Comparison of ENCODE assay signal across 18 mouse cellular contexts in genomic region chr16:29694420-29694959, GRCm38 (mm10).
DNase-seq lines count a peak whose midpoint lies in the region; ATAC-seq and TF ChIP-seq lines count a peak whose summit lies in the region.
"Had no signal": no experiment of that assay in that cellular context is flagged by ENCODE, and none has a peak within 500 bp of the region (broad histone marks: within the 10 kb centered on the region; RNA-seq: fewer than 3 reads in every experiment).

No protein-coding gene starts in this region.

- no peak for DNase-seq in intestine, embryonic 14.5 days (ENCODE audit: low spot score)
- peak; percentile 42 for DNase-seq in brain, embryonic 14.5 days (ENCODE audit: low read depth)
- DNase-seq in forebrain, postnatal 0 days, result peak; percentile 17
- DNase-seq in right cerebral cortex, postnatal 25 days, result no peak
- DNase-seq in heart, adult 8-10 months (ENCODE audit: low spot score), result no peak
- DNase-seq in thymus, postnatal 36 days, result no peak
- DNase-seq: cerebellum, adult 18-20 months; embryo, embryonic 11 days; heart, adult 18-20 months; kidney, postnatal 10 days; lung, adult 2 months; spleen, adult 18-20 months; thymus, postnatal 14 days had no signal

- TF ChIP-seq CTCF in intestine, postnatal 0 days (IDR thresholded peaks at IDR 0.05; ENCODE audit: low read depth), result no peak
- no peak for TF ChIP-seq CTCF in brain, embryonic 14.5 days (IDR thresholded peaks at IDR 0.05; ENCODE audit: borderline replicate concordance, extremely low read depth, insufficient read depth, insufficient read length)
- TF ChIP-seq CTCF in forebrain, postnatal 0 days (IDR thresholded peaks at IDR 0.05; ENCODE audit: low read depth), result no peak

- no peaks in the 10 kb centered on the region for H3K27me3 ChIP-seq in intestine, embryonic 14.5 days (replicated peaks; ENCODE audit: control insufficient read depth, insufficient read depth, low read length)
- no peaks in the 10 kb centered on the region for H3K27me3 ChIP-seq in intestine, postnatal 0 days (replicated peaks; ENCODE audit: control insufficient read depth, insufficient read depth, low read length)
- no peaks in the 10 kb centered on the region for H3K27me3 ChIP-seq in forebrain, postnatal 0 days (ENCODE audit: insufficient read depth, low read length)
- H3K27me3 ChIP-seq in midbrain, embryonic 15.5 days (replicated peaks), result peaks cover 5% of the 10 kb centered on the region; the same call in 1 of the 2 replicates
- H3K27me3 ChIP-seq: intestine, embryonic 15.5 days; limb, embryonic 15.5 days; stomach, embryonic 15.5 days had no signal

- H3K9ac ChIP-seq in intestine, embryonic 14.5 days (ENCODE audit: low read length), result no peak overlapping the region
- no peak overlapping the region for H3K9ac ChIP-seq in intestine, postnatal 0 days (ENCODE audit: low read depth, low read length)
- H3K9ac ChIP-seq in forebrain, postnatal 0 days, result no peak overlapping the region
- H3K9ac ChIP-seq in midbrain, embryonic 15.5 days, result no peak overlapping the region
- H3K9ac ChIP-seq: intestine, embryonic 15.5 days; limb, embryonic 15.5 days; stomach, embryonic 15.5 days had no signal

- ATAC-seq in intestine, embryonic 14.5 days (replicated peaks; ENCODE audit: low FRiP score, low TSS enrichment, low read depth), result 0 out of 2 replicates have a peak, but pooled peaks have one; percentile 12
- ATAC-seq in intestine, postnatal 0 days, result no peak
- no peak for ATAC-seq in forebrain, postnatal 0 days
- ATAC-seq in midbrain, embryonic 15.5 days (replicated peaks), result peak; percentile 52; the same call in 1 of the 2 replicates
- ATAC-seq: intestine, embryonic 15.5 days had no signal

- no peaks in the 10 kb centered on the region for H3K36me3 ChIP-seq in intestine, embryonic 14.5 days (ENCODE audit: control insufficient read depth, insufficient read depth, low read length)
- no peaks in the 10 kb centered on the region for H3K36me3 ChIP-seq in intestine, postnatal 0 days (ENCODE audit: control insufficient read depth, insufficient read depth)
- H3K36me3 ChIP-seq in forebrain, postnatal 0 days (ENCODE audit: insufficient read depth), result no peaks in the 10 kb centered on the region
- H3K36me3 ChIP-seq in midbrain, embryonic 15.5 days (replicated peaks), result no peaks in the 10 kb centered on the region
- H3K36me3 ChIP-seq: intestine, embryonic 15.5 days; limb, embryonic 15.5 days; stomach, embryonic 15.5 days had no signal

- H3K4me2 ChIP-seq in intestine, embryonic 14.5 days (ENCODE audit: low read length), result no peak overlapping the region
- no peak overlapping the region for H3K4me2 ChIP-seq in intestine, postnatal 0 days (replicated peaks; ENCODE audit: low read depth)
- H3K4me2 ChIP-seq in forebrain, postnatal 0 days (ENCODE audit: low read depth), result no peak overlapping the region
- no peak overlapping the region for H3K4me2 ChIP-seq in midbrain, embryonic 15.5 days
- H3K4me2 ChIP-seq: intestine, embryonic 15.5 days; limb, embryonic 15.5 days; stomach, embryonic 15.5 days had no signal

- H3K9me3 ChIP-seq in intestine, embryonic 14.5 days (ENCODE audit: control insufficient read depth, low read length), result peaks cover 4% of the 10 kb centered on the region; the same call in 1 of the 2 replicates
- H3K9me3 ChIP-seq in intestine, postnatal 0 days (ENCODE audit: control insufficient read depth), result no peaks in the 10 kb centered on the region
- H3K9me3 ChIP-seq in forebrain, postnatal 0 days (ENCODE audit: low read length), result no peaks in the 10 kb centered on the region
- no peaks in the 10 kb centered on the region for H3K9me3 ChIP-seq in midbrain, embryonic 15.5 days
- H3K9me3 ChIP-seq: intestine, embryonic 15.5 days; limb, embryonic 15.5 days; stomach, embryonic 15.5 days had no signal

- no peak for TF ChIP-seq POLR2A in brain, embryonic 14.5 days (IDR thresholded peaks at IDR 0.05; ENCODE audit: borderline replicate concordance, extremely low read depth, insufficient read depth, insufficient read length, poor library complexity, severe bottlenecking)

- H3K27ac ChIP-seq in intestine, embryonic 14.5 days (ENCODE audit: low read depth), result no peak overlapping the region
- no peak overlapping the region for H3K27ac ChIP-seq in intestine, postnatal 0 days (ENCODE audit: low read depth, low read length)
- no peak overlapping the region for H3K27ac ChIP-seq in forebrain, postnatal 0 days (ENCODE audit: low read depth, low read length)
- no peak overlapping the region for H3K27ac ChIP-seq in midbrain, embryonic 15.5 days
- H3K27ac ChIP-seq: intestine, embryonic 15.5 days; limb, embryonic 15.5 days; stomach, embryonic 15.5 days had no signal

- H3K4me1 ChIP-seq in intestine, embryonic 14.5 days (replicated peaks; ENCODE audit: control insufficient read depth, insufficient read depth, low read length), result peaks cover 10% of the 10 kb centered on the region; the same call in 1 of the 2 replicates
- 0 out of 2 replicates have a peak, but pooled peaks cover 6% of the 10 kb centered on the region for H3K4me1 ChIP-seq in intestine, postnatal 0 days (replicated peaks; ENCODE audit: control insufficient read depth, insufficient read depth, low read length)
- H3K4me1 ChIP-seq in forebrain, postnatal 0 days (ENCODE audit: insufficient read depth), result no peaks in the 10 kb centered on the region
- peaks cover 7% of the 10 kb centered on the region; the same call in 1 of the 2 replicates for H3K4me1 ChIP-seq in midbrain, embryonic 15.5 days
- H3K4me1 ChIP-seq: stomach, embryonic 15.5 days had no signal

- no peak overlapping the region for H3K4me3 ChIP-seq in intestine, embryonic 14.5 days (ENCODE audit: low read depth, low read length)
- H3K4me3 ChIP-seq in intestine, postnatal 0 days (ENCODE audit: low read depth, low read length), result no peak overlapping the region
- H3K4me3 ChIP-seq in forebrain, postnatal 0 days (ENCODE audit: low read depth, low read length), result no peak overlapping the region
- no peak overlapping the region for H3K4me3 ChIP-seq in midbrain, embryonic 15.5 days
- H3K4me3 ChIP-seq: intestine, embryonic 15.5 days; limb, embryonic 15.5 days; stomach, embryonic 15.5 days had no signal

- WGBS in intestine, embryonic 14.5 days, result 67% methylated on average over 9 of the region's 9 CpGs
- WGBS in intestine, postnatal 0 days, result 73% methylated on average over 9 of the region's 9 CpGs
- WGBS in forebrain, postnatal 0 days, result 70% methylated on average over 9 of the region's 9 CpGs
- WGBS in midbrain, embryonic 15.5 days, result 72% methylated on average over 9 of the region's 9 CpGs

Comparison
In these comparisons a context has a peak if more than half of its experiments do, and no peak if none do; other contexts are left out.
1. ATAC-seq: peak in intestine, embryonic 14.5 days (single experiment) and midbrain, embryonic 15.5 days (single experiment); none in intestine, postnatal 0 days (single experiment) and forebrain, postnatal 0 days (single experiment).
2. DNase-seq: peak in brain, embryonic 14.5 days (single experiment) and forebrain, postnatal 0 days (single experiment); none in intestine, embryonic 14.5 days (single experiment), right cerebral cortex, postnatal 25 days (single experiment), heart, adult 8-10 months (single experiment) and thymus, postnatal 36 days (0 of 2).